Mouse (Mus musculus): Measurements from ENCODE around the gene Epm2aip1.

GRCm38 (mm10) chr9:111289832-111290339 lies 18.2 kb downstream of the Epm2aip1 start:
- TF ChIP-seq MAFK (IDR thresholded peaks at IDR 0.05; ENCODE audit: insufficient read depth, low read depth, low read length) (no peak), ZNF384 (IDR thresholded peaks at IDR 0.05; ENCODE audit: low read depth, low read length) (no peak), HCFC1 (IDR thresholded peaks at IDR 0.05; ENCODE audit: borderline replicate concordance, insufficient read depth, low read length) (no peak)

All from ES-E14 (cell line).